Mouse (Mus musculus): ENCODE data around the gene 6030445D17Rik. TPM values are rescaled to one million over a fixed set of nuclear protein-coding genes. Genes with fewer than 3 reads are reported as not detected.

Gene 6030445D17Rik
- polyA plus RNA-seq (2012), result 0.08 TPM in 1 of 2 replicates, not detected in the other

DNA sequence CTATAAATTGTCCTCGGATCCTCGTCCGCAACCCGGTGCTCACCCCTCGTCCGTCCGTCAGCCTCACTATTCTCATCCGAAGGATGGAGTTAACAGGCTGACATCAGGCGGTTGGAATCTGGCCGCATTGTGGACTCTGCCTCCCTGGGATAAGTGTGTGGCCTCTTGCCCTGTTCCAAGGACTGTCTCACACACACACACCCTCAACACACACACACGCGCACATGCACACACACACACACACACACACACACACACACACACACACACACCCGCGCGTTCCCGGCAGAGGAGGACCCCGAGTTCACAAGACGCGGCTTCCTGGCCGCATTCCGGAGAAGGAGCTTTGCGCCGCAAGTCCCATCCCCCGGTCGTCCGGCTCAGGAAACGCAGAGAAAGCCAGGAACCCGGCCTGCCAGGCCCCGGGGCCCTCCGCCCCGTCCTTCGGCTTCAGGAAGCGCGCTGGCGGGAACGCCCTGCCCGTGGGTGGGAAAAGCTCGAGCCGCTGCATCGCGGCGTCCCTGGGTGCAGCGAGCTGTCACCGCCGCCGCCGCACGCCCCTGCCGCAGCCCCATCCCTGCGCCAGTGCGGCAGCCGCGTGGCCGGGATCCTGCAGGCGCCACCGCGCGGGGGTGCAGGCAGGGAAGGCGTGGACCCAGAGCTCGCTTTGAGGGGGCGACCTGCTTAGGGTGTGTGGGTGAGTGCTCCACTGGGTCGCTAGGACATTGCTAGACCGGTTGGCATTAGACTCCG lies at the start of gene 6030445D17Rik:
Gene 6030445D17Rik (plus strand): TSS at position 165 of the 753 bp plus-strand sequence.

DNA sequence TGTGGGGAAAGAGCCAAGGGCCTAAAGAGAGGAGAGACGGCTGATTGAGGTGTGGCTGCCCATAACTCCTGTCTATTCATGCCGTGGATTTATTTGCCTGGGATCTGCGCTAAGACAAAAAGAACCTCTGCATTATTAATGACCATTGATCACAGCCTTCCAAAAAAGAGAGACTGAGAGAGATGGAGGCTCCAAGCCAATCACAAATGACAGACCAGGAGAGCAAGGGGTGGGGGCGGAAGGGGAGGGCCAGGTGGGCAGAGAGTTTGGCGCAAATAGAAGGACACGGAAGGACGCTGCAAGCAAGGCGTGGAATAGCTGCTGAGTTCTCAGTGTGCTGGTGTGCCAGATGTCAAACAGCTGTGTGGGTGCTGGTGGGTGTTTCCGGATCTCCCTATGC lies 38.8 kb upstream of the 6030445D17Rik start, which contains the start of gene Htr1d:
Gene Htr1d (plus strand): TSS at position 301 of the 400 bp plus-strand sequence.

DNA sequence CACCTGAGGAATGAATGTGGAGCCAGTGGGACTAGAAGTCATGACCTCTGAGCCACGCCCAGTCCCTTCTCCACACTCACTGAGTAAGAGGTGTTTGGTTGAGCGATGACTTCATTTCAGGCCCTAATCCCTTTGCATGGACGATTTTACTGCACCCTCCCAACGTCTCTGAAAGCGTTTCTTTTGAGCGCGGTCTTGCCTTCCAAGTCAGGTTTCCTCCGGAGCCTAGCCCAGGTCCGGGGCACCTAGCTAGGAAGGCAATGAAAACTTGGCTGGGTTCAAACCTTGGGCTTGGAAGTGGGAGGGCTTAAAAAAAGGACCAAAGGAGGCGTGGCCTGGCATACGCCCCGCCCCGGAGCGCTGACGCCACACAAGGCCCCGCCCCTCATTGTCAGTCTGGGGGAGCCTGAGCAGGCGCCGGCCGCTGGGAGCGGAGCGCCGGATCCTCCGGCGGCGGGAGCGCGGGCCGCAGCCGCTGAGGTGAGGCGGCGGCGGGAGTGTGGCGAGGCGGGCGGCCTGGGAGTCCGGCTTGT lies 7.4 kb downstream of the 6030445D17Rik start, which contains the start of gene Luzp1:
Gene Luzp1 (plus strand): TSS at position 391 of the 533 bp plus-strand sequence.

Other genes starting within 250 kb of the 6030445D17Rik start
- gene Tcea3, start 214.5 kb upstream of the 6030445D17Rik start, polyA plus RNA-seq (2012), result 0.28 TPM in 1 of 2 replicates, not detected in the other
- 5.6 and 6.3 TPM in 2 replicates for gene Zfp46, start 177.6 kb upstream of the 6030445D17Rik start, polyA plus RNA-seq (2012)
- gene Hnrnpr, start 151.3 kb upstream of the 6030445D17Rik start, polyA plus RNA-seq (2012), result 63.6 and 98.5 TPM in 2 replicates
- not detected in 2 replicates for gene Htr1d, start 38.7 kb upstream of the 6030445D17Rik start, polyA plus RNA-seq (2012)
- gene Luzp1, start 7.5 kb downstream of the 6030445D17Rik start, polyA plus RNA-seq (2012), result 1.6 and 2.2 TPM in 2 replicates
- 18.9 and 22.0 TPM in 2 replicates for gene Kdm1a, start 140.5 kb downstream of the 6030445D17Rik start, polyA plus RNA-seq (2012)
- gene Tex46, start 148.2 kb downstream of the 6030445D17Rik start, polyA plus RNA-seq (2012), result not detected in 2 replicates
- 0.20 and 0.31 TPM in 2 replicates for gene Lactbl1, start 160.4 kb downstream of the 6030445D17Rik start, polyA plus RNA-seq (2012)

All from megakaryocyte-erythroid progenitor cell, adult 5 weeks (primary cell).